Mouse (Mus musculus): Measurements from ENCODE around the gene Secisbp2l.

Secisbp2l gene

GRCm38 (mm10) chr2:125782719-125783109, at the start of gene Secisbp2l:
Secisbp2l (minus strand) TSS chr2:125782870.
- peak; percentile 87 for DNase-seq (ENCODE audit: low read depth, low spot score)

- no peak for DNase-seq (ENCODE audit: low read depth, low spot score)
Measured at GRCm38 (mm10) chr2:125829924-125830323, 47.3 kb upstream of the Secisbp2l start.

GRCm38 (mm10) chr2:125827898-125828297, 45.2 kb upstream of the Secisbp2l start:
- DNase-seq (ENCODE audit: low read depth, low spot score), result no peak

GRCm38 (mm10) chr2:125826201-125826600, 43.5 kb upstream of the Secisbp2l start:
- DNase-seq (ENCODE audit: low read depth, low spot score), result no peak

- DNase-seq (ENCODE audit: low read depth, low spot score), result no peak
Measured at GRCm38 (mm10) chr2:125820397-125820796, 37.7 kb upstream of the Secisbp2l start.

GRCm38 (mm10) chr2:125813972-125814595, 31.4 kb upstream of the Secisbp2l start:
- peak; percentile 61 for DNase-seq (ENCODE audit: low read depth, low spot score)

- no peak for DNase-seq (ENCODE audit: low read depth, low spot score)
Measured at GRCm38 (mm10) chr2:125811332-125811731, 28.7 kb upstream of the Secisbp2l start.

- DNase-seq (ENCODE audit: low read depth, low spot score), result no peak
Measured at GRCm38 (mm10) chr2:125809551-125809950, 26.9 kb upstream of the Secisbp2l start.

- no peak for DNase-seq (ENCODE audit: low read depth, low spot score)
Measured at GRCm38 (mm10) chr2:125805826-125806225, 23.2 kb upstream of the Secisbp2l start.

GRCm38 (mm10) chr2:125801947-125802346, 19.3 kb upstream of the Secisbp2l start:
- DNase-seq (ENCODE audit: low read depth, low spot score), result no peak

- no peak for DNase-seq (ENCODE audit: low read depth, low spot score)
Measured at GRCm38 (mm10) chr2:125801038-125801437, 18.4 kb upstream of the Secisbp2l start.

- DNase-seq (ENCODE audit: low read depth, low spot score), result no peak
Measured at GRCm38 (mm10) chr2:125800428-125800827, 17.8 kb upstream of the Secisbp2l start.

GRCm38 (mm10) chr2:125797872-125798271, 15.2 kb upstream of the Secisbp2l start:
- no peak for DNase-seq (ENCODE audit: low read depth, low spot score)

GRCm38 (mm10) chr2:125795118-125795517, 12.4 kb upstream of the Secisbp2l start:
- no peak for DNase-seq (ENCODE audit: low read depth, low spot score)

- DNase-seq (ENCODE audit: low read depth, low spot score), result no peak
Measured at GRCm38 (mm10) chr2:125794166-125794565, 11.5 kb upstream of the Secisbp2l start.

GRCm38 (mm10) chr2:125792879-125793261, 10.2 kb upstream of the Secisbp2l start:
- no peak for DNase-seq (ENCODE audit: low read depth, low spot score)

- no peak for DNase-seq (ENCODE audit: low read depth, low spot score)
Measured at GRCm38 (mm10) chr2:125792144-125792878, 9.6 kb upstream of the Secisbp2l start.

- no peak for DNase-seq (ENCODE audit: low read depth, low spot score)
Measured at GRCm38 (mm10) chr2:125791485-125791885, 8.8 kb upstream of the Secisbp2l start.

- no peak for DNase-seq (ENCODE audit: low read depth, low spot score)
Measured at GRCm38 (mm10) chr2:125790242-125790641, 7.6 kb upstream of the Secisbp2l start.

GRCm38 (mm10) chr2:125789265-125789664, 6.6 kb upstream of the Secisbp2l start:
- no peak for DNase-seq (ENCODE audit: low read depth, low spot score)

GRCm38 (mm10) chr2:125788785-125789184, 6.1 kb upstream of the Secisbp2l start:
- DNase-seq (ENCODE audit: low read depth, low spot score), result no peak

GRCm38 (mm10) chr2:125788351-125788750, 5.7 kb upstream of the Secisbp2l start:
- no peak for DNase-seq (ENCODE audit: low read depth, low spot score)

GRCm38 (mm10) chr2:125785021-125785420, 2.4 kb upstream of the Secisbp2l start:
- no peak for DNase-seq (ENCODE audit: low read depth, low spot score)
